Mouse (Mus musculus): ENCODE data around the gene Vwa3b. TPM values are rescaled to one million over a fixed set of nuclear protein-coding genes. Genes with fewer than 3 reads are reported as not detected.

The Vwa3b gene
- total RNA-seq, 2 experiments from 2014 or later = 4.9 to 6.6 TPM

DNA sequence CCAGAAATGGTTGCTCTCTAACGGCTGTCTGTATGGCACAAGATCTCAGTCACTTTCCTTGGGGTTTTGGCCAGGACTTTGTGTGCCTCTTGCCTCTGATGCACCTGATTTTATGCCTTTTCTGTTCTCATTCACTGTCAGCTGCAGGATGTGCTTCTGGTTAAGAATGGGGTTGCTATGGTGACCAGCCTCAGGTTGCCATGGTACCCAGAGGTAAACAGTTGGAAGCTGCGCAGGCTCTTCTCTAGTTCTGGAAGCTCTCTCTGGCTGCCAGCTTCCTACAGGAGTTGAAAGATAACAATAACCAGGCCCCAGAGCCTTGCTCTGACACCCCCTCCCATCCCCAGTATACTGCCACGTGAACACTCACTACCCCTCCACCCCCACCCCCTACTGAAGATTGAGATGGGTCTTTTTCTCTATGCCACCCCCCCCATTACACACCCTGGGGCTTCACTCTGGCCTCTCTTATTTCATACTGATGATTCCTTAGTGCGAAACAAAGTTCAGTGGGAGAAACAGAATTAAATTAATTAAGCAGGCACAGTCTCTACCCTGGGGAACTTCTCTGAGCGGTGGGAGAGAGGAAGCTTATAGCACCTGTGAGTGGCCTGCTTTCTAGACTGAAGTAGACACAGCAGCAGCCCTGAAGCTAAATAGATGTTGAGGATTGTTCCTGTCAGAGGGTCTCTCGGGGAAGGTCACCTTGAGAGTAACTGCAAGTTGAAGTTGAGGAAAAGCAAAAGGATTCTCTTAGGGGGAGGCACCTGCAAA, 193.9 kb downstream of the Vwa3b start:
- peak; percentile 69 to 71 for DNase-seq (ENCODE audit: low spot score in 2 of 2)

DNA sequence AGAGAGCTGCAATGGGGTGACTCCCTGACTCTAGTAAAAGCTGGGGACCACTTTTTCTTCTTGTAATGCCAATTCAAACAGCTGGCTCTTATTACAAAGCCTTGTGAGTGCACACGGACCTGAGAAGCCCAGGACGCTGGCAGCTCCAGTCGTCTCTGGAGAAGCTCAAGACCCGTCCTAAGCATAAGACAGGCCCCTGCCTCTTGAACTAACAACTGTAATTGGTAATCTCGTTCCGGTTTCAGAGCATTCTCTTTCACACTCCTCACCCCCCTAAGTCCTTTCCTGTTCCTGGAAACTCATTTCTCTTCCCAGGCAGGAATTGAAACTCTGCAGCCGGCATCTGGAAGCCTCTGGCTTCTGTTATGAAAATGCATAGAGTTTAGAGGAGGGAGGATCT, 195.6 kb downstream of the Vwa3b start:
- no peak for DNase-seq (ENCODE audit: low spot score in 2 of 2)

DNA sequence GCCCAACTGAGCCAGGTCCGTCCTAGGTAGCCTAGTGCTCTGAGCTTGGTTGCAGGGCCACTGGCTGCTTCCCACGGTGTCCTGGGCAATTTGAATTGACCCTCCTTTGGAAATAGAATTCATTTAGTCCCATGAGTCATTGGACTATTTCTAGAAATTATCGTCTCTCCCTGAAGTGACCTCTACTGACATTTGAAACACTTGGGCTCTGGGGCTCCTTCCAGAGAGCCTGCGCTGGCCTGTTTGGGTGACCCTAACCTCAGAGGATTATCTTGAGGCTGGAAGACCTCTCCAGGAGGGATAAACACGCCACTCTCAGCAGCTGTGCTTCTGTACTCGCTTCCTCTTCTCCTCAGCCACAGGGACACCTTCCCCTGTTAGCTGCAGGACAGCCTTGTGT, 204.0 kb downstream of the Vwa3b start:
- DNase-seq (ENCODE audit: low spot score in 2 of 2) = no peak

DNA sequence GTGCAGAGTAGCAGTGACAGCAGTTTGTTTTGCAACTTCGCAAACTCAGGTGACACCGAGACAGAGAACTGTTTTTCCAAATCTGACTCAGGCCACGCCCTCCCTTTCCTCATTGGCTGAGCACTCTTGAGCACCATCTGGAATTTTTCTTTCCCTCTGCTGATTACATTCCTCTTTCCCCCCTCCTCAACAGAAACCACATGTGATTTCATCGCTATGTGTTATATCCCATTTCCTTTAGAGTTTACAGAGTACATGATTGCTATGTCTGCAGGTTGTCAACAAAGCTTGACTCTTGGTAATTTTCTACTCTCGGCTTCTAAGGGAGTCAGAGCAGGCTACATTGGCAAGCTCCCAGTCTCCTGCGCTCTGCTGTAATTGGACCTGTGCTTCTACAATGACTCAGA, 204.9 kb downstream of the Vwa3b start:
- DNase-seq (ENCODE audit: low spot score in 2 of 2) = no peak

Other genes with a start within 250 kb of the Vwa3b start
- gene Tmem131, start 82.9 kb upstream of the Vwa3b start, total RNA-seq (2021) = 10 to 100 TPM; 58.1 to 60.5 TPM
- gene Cnga3, start 187.8 kb downstream of the Vwa3b start, total RNA-seq (2021) = under 1 TPM; 0.56 to 0.89 TPM

All from layer of hippocampus, postnatal 10 days (tissue).